Mouse (Mus musculus) heart, embryonic 14.5 days (tissue): Measurements from ENCODE around the gene Kirrel3. TPM values are rescaled to one million over a fixed set of nuclear protein-coding genes. Genes with fewer than 3 reads are reported as not detected.

Experiments
- ATAC-seq: fragments of 200-750 bp; cut with Nextera tagmentation; 2 replicates; pipeline ENCODE4 v1.8.0; 2017; ENCODE audit warnings: low read depth, moderate TSS enrichment; ENCODE audit not compliant: insufficient number of reproducible peaks, insufficient read depth, low FRiP score
- H3K27ac ChIP-seq, 2 experiments: fragments of 200-500 bp in 1 of 2; fragments of 300-500 bp in 1 of 2; sonication (generic) in 1 of 2; replicated peaks in 1 of 2; 2 replicates each; pipeline ENCODE4 v1.5.1; 2012 to 2014; ENCODE audit warnings: low read depth in 2 of 2, low read length in 2 of 2, control low read depth in 1 of 2, mild to moderate bottlenecking in 1 of 2, mixed read lengths in 1 of 2; ENCODE audit not compliant: control insufficient read depth in 1 of 2, insufficient read depth in 1 of 2
- H3K27me3 ChIP-seq: fragments of 300-500 bp; sonication (generic); 2 replicates; pipeline ENCODE4 v1.6.1; 2014; ENCODE audit warnings: mild to moderate bottlenecking, low read length, control low read depth; ENCODE audit not compliant: control insufficient read depth, insufficient read depth
- H3K36me3 ChIP-seq: fragments of 300-500 bp; sonication (generic); 2 replicates; pipeline ENCODE4 v1.6.1; 2014; ENCODE audit warnings: mild to moderate bottlenecking, control low read depth, low read length, mixed read lengths; ENCODE audit not compliant: control insufficient read depth, insufficient read depth
- H3K4me1 ChIP-seq, 2 experiments: fragments of 200-500 bp in 1 of 2; fragments of 300-500 bp in 1 of 2; sonication (generic) in 1 of 2; 2 replicates each; pipeline ENCODE4 v1.6.1; 2012 to 2014; ENCODE audit warnings: low read length in 2 of 2, control low read depth in 1 of 2, mixed read lengths in 1 of 2; ENCODE audit not compliant: control insufficient read depth in 2 of 2, insufficient read depth in 2 of 2
- H3K4me2 ChIP-seq: fragments of 300-500 bp; sonication (generic); 2 replicates; pipeline ENCODE4 v1.6.1; 2014; ENCODE audit warnings: mild to moderate bottlenecking, low read length
- H3K4me3 ChIP-seq, 2 experiments: fragments of 200-500 bp in 1 of 2; fragments of 300-500 bp in 1 of 2; sonication (generic) in 1 of 2; 2 replicates each; pipeline ENCODE4 v1.5.1; 2012 to 2014; ENCODE audit warnings: low read length in 2 of 2, mild to moderate bottlenecking in 2 of 2, control low read depth in 1 of 2, low read depth in 1 of 2, moderate library complexity in 1 of 2; ENCODE audit not compliant: control insufficient read depth in 1 of 2, insufficient read depth in 1 of 2
- H3K9ac ChIP-seq: fragments of 300-500 bp; sonication (generic); 2 replicates; pipeline ENCODE4 v1.6.1; 2014; ENCODE audit warnings: mild to moderate bottlenecking, low read length
- H3K9me3 ChIP-seq: fragments of 300-500 bp; sonication (generic); 2 replicates; pipeline ENCODE4 v1.6.1; 2016; ENCODE audit warnings: low read length, control low read depth; ENCODE audit not compliant: control insufficient read depth
- WGBS: fragments of 180-500 bp; shearing (Covaris S2); extraction: QIAGEN DNeasy Blood & Tissue Kit; methylation state at CpG from one replicate; pipeline ENCODE4 v1.1.7; 2014; 5-methylcytosine and 5-hydroxymethylcytosine counted together
- polyA plus RNA-seq: library from polyadenylated mRNA; unstranded; fragments of >200 nt; fragmentation: Nextera tagmentation; extraction: Ambion mirVana; gene quantifications from 2 replicates; pipeline ENCODE4 v1.2.1, GENCODE M21; 2014

Gene Kirrel3
- polyA plus RNA-seq, 1 experiment from 2014 or later: 1.0 TPM

DNA sequence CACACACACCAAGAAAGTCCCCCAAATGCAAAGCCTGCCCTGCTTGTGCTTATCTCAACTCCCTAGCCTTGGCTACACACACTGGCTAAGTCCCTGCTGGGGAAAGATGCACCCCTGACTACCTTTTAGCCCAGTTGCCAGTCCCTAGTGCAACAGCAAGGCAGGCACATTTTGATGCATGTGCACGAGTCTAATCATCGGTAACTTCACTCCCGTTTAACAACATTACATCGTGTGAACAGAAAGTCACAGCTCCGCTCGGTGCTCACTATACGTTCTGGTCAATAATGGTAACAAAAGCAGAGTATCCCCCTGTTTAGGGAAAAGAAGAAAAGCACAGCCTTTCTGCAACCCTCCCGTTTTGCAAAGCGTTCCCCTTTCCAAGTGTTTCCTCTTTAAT lies 2.6 kb downstream of the Kirrel3 start:
- 3% methylated on average over 9 of the region's 9 CpGs for WGBS
- no peak for ATAC-seq

DNA sequence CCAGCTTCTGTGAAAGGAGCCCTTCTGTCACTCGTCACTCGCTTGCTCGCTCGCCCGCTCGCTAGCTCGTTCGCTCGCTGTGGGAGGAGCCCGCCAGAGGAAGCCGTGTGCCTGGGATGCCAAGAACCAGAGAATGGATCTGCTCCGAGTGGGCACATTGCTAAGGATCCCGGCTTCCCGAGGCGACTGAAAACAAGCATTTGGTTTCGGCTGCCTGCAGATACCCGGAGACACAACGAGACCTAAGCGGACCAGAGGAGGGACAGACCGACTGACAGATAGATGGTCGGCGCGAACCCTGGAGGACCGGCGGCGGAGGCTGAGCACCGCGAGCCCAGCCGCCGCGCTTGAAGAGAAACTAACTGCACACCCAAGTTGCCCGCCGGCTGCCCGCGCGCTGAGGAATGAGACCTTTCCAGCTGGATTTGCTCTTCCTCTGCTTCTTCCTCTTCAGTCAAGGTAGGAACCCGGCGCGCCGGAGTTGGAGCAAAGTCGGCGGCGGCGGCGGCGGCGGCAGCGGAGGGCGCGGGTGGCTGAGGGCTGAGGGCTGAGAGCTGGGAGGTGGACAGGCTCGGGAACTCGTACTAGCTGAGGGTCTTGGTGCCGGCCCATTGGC lies 3.1 kb downstream of the Kirrel3 start:
- Histone ChIP-seq H3K9ac (peak overlapping the region; percentile 62), H3K4me3 (peak overlapping the region; percentile 57 to 58), H3K9me3 (no peaks in the 10 kb centered on the region), H3K27ac (no peak overlapping the region), H3K4me1 (peaks cover 4 to 5% of the 10 kb centered on the region in 2 experiments; a peak in 1 of 4 replicates), H3K27me3 (peaks cover 81% of the 10 kb centered on the region), H3K36me3 (no peaks in the 10 kb centered on the region), H3K4me2 (peak overlapping the region; percentile 98)
- 1% methylated on average over 53 of the region's 53 CpGs for WGBS
- ATAC-seq: no peak

More for the DNA sequence above, 2.6 kb downstream of the Kirrel3 start:
- Histone ChIP-seq H3K9ac (peak overlapping the region; percentile 62; the same call in 1 of the 2 replicates), H3K9me3 (no peaks in the 10 kb centered on the region), H3K4me2 (peak overlapping the region; percentile 98), H3K36me3 (no peaks in the 10 kb centered on the region), H3K27ac (no peak overlapping the region), H3K4me3 (peak overlapping the region; percentile 57 to 58), H3K27me3 (peaks cover 81% of the 10 kb centered on the region), H3K4me1 (peaks cover 4 to 5% of the 10 kb centered on the region in 2 experiments; a peak in 1 of 4 replicates)

DNA sequence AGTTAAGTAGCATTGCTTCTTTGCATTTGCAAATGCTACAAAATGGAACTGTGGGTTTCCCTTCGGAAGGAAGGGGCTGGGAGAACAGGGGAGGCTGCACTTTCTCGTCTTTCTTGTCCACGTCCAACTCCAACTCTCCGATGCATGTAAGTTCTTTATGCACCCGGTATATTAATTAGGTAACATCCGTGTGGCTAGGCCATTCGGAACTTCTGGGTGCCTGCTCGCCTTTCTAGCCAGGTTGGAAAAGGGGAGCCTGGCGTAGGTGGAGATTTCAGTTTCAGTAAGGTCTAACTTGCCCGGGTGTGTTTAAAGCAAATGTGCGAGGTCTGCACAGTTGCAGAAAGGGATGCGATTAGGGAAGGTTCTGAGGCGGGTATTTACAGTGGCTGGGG lies 3.6 kb downstream of the Kirrel3 start:
- ATAC-seq: no peak
- no peaks in the 10 kb centered on the region for H3K36me3 ChIP-seq

DNA sequence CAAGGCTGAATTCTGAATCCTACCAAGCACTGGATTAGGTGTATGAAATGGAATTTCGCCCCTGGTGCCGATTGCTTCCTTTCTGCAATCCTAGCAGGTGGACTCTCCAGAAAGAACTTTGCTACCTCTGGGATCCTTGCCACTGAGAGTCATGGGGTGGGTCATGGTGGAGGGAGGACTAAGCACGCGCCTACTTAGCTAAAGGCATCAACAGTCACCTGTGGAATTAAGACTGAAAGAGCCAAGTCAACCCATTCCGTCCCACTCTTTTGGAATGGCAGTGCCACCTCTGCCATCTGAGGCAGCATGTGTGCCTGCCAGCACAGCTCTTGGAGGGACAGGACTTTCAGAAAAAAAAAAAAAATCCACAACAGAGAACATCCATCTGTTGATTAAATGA lies 4.1 kb downstream of the Kirrel3 start:
- H3K9me3 ChIP-seq: no peaks in the 10 kb centered on the region
- H3K9ac ChIP-seq: no peak overlapping the region
- peak overlapping the region in 1 of 2 experiments; percentile 58; a peak in 2 of 4 replicates for H3K4me3 ChIP-seq
- ATAC-seq: no peak
- H3K27me3 ChIP-seq: peaks cover 83% of the 10 kb centered on the region
- 22% methylated on average over 5 of the region's 5 CpGs for WGBS
- H3K27ac ChIP-seq: no peak overlapping the region
- H3K36me3 ChIP-seq: no peaks in the 10 kb centered on the region
- H3K4me2 ChIP-seq: peak overlapping the region; percentile 98
- peaks cover 4 to 5% of the 10 kb centered on the region in 2 experiments; a peak in 1 of 4 replicates for H3K4me1 ChIP-seq

More for the DNA sequence above, 3.6 kb downstream of the Kirrel3 start:
- WGBS: 2% methylated on average over 13 of the region's 13 CpGs
- Histone ChIP-seq H3K9me3 (no peaks in the 10 kb centered on the region), H3K27ac (no peak overlapping the region), H3K9ac (peak overlapping the region; percentile 62), H3K4me3 (peak overlapping the region; percentile 57 to 58), H3K4me2 (peak overlapping the region; percentile 98), H3K4me1 (peaks cover 4 to 5% of the 10 kb centered on the region in 2 experiments; a peak in 1 of 4 replicates), H3K27me3 (peaks cover 84% of the 10 kb centered on the region)

DNA sequence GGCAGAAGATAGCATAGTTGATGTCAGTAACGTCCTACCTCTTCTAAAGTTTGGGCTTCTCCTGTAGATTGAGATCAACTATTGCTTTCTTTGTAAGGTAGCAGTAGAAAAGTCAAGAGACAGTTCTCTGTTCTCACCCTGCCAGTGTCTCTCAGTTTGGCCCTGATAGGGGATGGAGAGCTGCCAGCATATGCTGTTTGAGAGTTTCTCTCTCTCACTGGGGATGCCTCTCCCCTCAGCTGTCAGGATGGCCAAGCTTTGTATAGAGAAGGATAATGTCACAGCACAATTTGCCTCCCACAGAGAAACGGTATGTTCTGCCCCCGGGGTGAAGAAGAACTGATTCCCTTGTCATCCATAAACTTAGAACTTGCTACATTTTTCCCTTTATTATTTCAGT lies 6.4 kb downstream of the Kirrel3 start:
- H3K27ac ChIP-seq: no peak overlapping the region
- H3K4me2 ChIP-seq: no peak overlapping the region
- no peak for ATAC-seq
- no peak overlapping the region for H3K9ac ChIP-seq
- no peaks in the 10 kb centered on the region for H3K9me3 ChIP-seq
- whole genome bisulfite sequencing: 38% methylated on average over 3 of the region's 3 CpGs
- no peaks in the 10 kb centered on the region for H3K36me3 ChIP-seq
- peaks cover 78% of the 10 kb centered on the region for H3K27me3 ChIP-seq
- H3K4me1 ChIP-seq: no peaks in the 10 kb centered on the region
- H3K4me3 ChIP-seq: no peak overlapping the region

DNA sequence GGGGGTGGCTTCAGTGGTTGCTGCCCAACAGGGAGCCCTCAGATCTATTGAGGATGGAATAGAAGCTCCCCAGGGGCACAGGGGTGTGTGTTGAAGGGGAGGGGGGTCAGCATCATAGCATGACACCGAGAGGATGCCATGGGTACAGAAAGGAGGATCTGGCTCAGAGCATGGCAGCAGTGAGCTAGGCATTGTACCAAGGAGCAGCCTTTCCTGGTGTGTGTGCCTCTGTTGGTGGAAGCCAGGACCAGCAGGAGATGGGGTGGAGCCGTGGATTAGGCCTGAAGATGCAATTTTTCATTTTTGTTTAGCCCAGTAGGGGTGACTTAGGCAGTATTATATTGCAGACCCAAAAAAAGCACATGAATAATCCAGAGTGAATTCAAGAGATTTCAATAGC lies 7.9 kb downstream of the Kirrel3 start:
- Histone ChIP-seq H3K4me2 (no peak overlapping the region), H3K4me3 (no peak overlapping the region), H3K27ac (no peak overlapping the region), H3K9ac (no peak overlapping the region), H3K27me3 (peaks cover 75% of the 10 kb centered on the region), H3K36me3 (no peaks in the 10 kb centered on the region), H3K4me1 (no peaks in the 10 kb centered on the region), H3K9me3 (no peaks in the 10 kb centered on the region)
- ATAC-seq: no peak
- 36% methylated on average over 2 of the region's 2 CpGs for WGBS

DNA sequence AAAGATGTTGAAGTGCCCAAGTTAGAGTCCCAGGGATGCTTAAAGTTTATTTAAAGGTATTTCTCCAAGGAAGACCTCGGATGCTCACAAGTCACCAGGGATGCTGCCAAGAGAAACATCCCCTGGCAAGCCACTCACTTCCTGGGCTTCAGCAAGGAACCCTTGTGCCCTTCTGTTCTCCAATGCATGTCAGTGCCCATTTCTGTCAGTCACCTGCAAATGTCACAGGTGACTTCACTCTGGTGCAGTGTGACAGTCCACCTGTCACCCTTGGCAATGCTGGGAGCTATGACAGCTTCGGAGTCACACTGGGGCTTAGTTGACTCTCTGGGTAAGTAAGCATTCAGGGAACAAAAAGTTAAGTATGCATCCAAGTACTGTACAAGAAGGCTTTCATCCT lies 12.4 kb downstream of the Kirrel3 start:
- Histone ChIP-seq H3K27me3 (peaks cover 41% of the 10 kb centered on the region), H3K9me3 (no peaks in the 10 kb centered on the region), H3K9ac (no peak overlapping the region), H3K4me2 (no peak overlapping the region), H3K27ac (no peak overlapping the region), H3K4me1 (no peaks in the 10 kb centered on the region), H3K36me3 (no peaks in the 10 kb centered on the region), H3K4me3 (no peak overlapping the region)
- WGBS: 66% methylated on average over 2 of the region's 2 CpGs
- no peak for ATAC-seq

DNA sequence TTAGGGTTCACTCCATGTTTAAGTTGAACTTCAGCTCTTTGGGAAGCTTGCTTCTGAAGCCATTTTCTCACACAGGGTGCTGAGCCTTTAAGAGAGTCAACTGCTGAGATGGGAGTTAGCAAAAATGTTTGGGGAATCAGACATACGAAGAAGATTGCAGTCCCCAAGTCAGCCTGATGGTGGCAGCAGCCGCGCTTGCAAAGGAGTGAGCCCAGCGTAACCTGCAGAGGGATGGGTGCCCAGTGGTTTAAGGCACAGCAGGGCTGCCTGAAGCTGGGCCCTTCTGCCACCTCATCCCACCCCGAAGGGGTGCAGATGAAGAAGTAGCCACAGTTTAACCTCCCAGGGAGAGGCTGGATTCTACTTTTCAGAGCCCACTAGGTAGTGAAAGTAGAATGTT lies 13.0 kb downstream of the Kirrel3 start:
- Histone ChIP-seq H3K27ac (no peak overlapping the region), H3K27me3 (peaks cover 41% of the 10 kb centered on the region), H3K4me3 (no peak overlapping the region), H3K4me2 (no peak overlapping the region), H3K9ac (no peak overlapping the region), H3K36me3 (no peaks in the 10 kb centered on the region), H3K4me1 (no peaks in the 10 kb centered on the region), H3K9me3 (no peaks in the 10 kb centered on the region)
- ATAC-seq: no peak
- 9% methylated on average over 5 of the region's 5 CpGs for WGBS
